Mouse (Mus musculus) brain, adult 10 weeks (tissue): ENCODE results near the gene Rabep2. TPM values are rescaled to one million over a fixed set of nuclear protein-coding genes. Genes with fewer than 3 reads are reported as not detected.

Experiments used
- polyA plus RNA-seq: library from polyadenylated mRNA; stranded (reverse); fragments of 350-450 nt; fragmentation: Illumina TruSeq; extraction: RNeasy Lipid Tissue Mini Kit (QIAGEN cat#74804); gene quantifications from one replicate; pipeline ENCODE4 v1.2.3, GENCODE M21; 2015; ENCODE audit warnings: low read depth, low replicate concordance

Rabep2 gene
- 11.4 TPM for polyA plus RNA-seq

DNA sequence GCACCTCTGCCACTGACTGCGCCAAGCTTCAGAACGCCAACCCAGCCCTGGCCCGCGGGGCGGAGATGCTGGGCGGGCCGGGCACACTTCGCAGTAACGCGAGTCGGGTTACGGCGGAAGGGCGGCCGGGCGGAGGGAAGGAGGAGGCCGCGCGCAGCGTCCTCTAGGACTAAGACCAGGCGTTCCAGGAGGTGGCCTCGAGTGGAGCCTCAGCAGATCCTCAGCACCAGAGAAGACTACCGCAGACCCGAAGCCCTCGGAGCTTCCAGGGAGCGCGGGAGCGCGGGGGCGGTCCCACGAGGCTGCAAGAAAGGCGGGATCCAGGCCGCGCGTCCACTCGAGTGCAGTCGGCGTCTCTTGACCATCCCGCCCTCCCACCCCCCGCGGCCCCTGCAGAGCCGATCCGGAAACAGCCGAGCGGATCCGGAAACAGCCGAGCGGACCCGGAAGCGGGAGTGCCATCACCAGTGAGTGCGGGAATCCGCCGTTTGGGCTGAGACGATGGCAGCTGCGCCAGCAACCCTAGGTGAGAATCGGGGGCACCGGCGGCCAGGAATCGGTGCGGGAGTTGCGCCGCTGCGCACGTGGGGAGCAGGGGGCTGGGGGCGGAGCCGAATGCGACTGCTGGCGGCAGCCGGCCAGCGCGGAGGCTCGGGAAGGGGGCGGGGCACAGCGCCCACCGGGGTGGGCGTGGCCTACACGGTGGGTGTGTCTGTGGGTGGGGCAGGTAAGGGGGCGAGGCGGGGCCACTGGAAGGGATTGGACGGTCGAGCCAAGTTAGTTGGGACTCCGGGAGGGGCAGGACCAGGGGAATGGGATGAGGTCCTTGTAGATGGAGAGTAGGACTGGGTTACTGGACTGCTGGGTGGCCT, at the start of gene Rabep2:
Gene Rabep2 (plus strand): TSS at position 129 of the 872 bp plus-strand sequence.

DNA sequence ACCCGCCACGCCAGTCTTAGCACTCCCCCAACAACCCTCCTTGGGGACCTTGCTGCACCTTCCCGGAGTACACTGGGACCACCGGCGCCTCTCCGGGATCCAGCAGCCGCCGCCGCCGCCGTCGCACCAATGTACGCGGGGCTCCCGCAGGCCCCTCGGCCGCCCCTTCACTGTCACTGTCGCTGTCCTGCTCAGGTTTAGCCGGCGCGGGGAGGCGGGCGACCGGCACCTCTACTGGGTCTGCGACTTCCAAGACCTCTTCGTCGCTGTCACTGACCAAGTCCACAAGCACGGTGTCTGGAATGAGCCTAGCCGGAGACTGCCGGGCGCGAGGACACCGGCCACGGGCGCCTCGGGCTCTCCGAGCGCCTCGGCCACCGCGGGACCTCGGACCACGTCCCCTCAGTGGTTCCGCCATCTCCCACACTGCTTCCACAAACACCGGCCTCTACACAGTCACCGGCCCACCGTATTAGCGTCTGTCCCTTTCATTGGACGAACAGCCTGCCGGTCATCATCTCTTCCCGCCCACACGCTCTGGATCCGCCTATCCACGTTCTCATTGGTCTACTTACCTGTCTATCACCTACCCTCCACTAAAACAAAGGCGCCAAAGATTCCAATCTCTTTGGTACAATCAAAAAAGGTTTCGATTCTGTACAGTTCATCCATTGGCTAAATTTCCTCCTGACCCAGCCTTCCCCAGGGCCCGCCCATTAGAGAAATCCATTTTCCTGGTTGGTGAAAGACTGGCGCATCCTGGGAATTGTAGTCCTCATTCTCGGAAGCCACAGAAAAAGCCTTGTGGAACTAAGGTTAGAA, 32.0 kb upstream of the Rabep2 start, which contains the start of gene Nfatc2ip:
Gene Nfatc2ip (minus strand): TSS at position 440 of the 822 bp plus-strand sequence.

DNA sequence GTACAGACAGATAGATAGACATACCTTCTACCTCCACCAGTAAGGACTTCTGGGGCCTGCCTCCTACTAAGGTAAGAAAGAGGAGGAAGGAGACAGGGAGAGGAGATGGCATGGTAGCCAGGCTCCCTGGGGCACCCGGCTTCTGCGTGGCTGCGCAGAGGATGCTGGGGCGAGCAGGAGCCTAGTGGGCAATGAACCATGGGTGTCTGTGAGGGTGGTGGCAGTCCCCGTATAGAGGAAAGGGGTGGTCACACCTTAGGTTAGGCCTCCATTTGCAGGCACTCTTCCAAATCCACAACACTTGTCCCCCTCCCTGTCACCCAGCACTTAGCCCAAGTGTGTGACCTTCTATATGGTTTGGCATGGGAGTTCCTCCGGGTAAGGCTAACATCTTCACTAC, 13.8 kb upstream of the Rabep2 start, which contains the start of gene Cd19:
Gene Cd19 (minus strand): TSS at position 165 of the 400 bp plus-strand sequence.

DNA sequence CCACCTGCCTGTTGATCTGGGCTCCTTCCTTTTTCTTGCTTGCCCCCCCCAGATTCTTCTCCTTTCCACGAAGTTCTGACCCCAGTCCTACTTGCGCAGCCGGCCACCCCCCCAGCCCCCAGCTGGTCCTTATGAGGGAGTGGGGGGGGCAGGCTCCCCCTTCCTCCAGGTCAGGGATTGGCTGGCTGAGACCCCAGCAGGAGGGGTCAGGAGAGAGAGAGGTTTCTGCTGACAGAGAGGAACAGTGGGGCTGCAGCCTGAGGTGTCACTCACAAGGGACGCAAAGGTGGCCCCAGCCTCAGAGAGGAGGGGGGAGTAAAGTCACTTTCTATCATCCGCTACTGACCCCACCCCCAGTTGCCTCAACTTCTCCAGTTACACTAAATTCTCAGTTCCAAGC, 34.4 kb downstream of the Rabep2 start, which contains the start of gene Atp2a1:
Gene Atp2a1 (minus strand): TSS at position 105 of the 400 bp plus-strand sequence.

DNA sequence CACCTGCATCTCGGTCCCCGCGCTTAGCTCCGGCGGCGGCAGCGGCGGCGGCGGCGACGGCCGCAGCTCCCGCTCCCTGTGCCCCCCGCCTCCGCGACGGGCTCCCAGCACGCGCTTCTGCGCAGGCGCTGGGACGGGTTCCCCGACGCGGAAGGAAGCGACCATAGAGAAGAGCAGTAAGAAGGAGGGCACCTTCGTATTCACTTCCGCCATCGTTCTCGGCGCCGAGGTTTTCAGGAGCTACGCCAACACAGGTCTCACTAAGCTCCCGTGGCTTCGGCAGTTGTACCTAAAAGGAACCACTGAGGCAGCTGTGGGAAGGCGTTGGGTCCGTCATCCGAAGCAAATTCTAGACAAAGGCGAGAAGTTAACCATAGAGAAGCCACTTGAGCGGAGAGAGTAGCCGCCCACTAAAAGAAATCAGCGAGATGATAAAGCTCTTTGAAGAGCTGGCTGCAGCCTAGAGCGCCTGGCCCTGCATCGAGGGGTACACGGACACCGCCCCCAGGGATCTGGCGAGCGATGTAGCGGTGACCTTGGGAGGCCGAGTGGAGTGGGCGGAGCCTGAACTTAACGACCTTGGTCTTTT, 46.5 kb downstream of the Rabep2 start, which contains the start of gene Sh2b1:
Gene Sh2b1 (minus strand): TSS at position 432 of the 589 bp plus-strand sequence.

DNA sequence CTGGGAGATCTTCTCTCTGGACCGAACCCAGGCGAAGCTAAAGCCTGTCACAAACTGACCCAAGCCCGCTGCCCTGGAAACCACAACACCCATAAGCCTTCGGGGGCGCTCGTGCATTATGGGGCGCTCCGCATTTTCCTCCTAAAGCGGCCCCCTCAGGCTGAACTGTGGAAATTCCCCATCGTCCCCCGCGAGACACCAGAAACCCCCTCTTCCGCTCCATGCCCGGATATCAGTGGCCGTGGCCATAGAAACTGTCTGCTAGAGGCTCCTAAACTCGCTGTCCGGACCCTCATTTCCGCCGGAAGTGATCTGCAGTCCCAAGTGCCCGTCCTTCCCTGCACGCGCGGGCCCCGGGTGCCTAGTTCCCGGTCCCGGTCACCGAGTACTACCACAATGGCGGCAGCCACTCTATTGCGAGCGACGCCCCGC, 58.5 kb downstream of the Rabep2 start, which contains the start of gene Tufm:
Gene Tufm (plus strand): TSS at position 310 of the 432 bp plus-strand sequence.

Other genes with a start within 250 kb of the Rabep2 start
- gene Xpo6, start 228.3 kb upstream of the Rabep2 start, polyA plus RNA-seq = 63.4 TPM
- gene Sbk1, start 156.1 kb upstream of the Rabep2 start, polyA plus RNA-seq = 46.9 TPM
- gene Lat, start 59.2 kb upstream of the Rabep2 start, polyA plus RNA-seq = 1.1 TPM
- gene Spns1, start 51.3 kb upstream of the Rabep2 start, polyA plus RNA-seq = 62.2 TPM
- gene Nfatc2ip, start 32.0 kb upstream of the Rabep2 start, polyA plus RNA-seq = 4.5 TPM
- not detected for gene Cd19, start 13.9 kb upstream of the Rabep2 start, polyA plus RNA-seq
- 3.4 TPM for gene Atp2a1, start 34.3 kb downstream of the Rabep2 start, polyA plus RNA-seq
- gene Sh2b1, start 46.7 kb downstream of the Rabep2 start, polyA plus RNA-seq = 59.1 TPM
- gene Tufm, start 58.6 kb downstream of the Rabep2 start, polyA plus RNA-seq = 89.6 TPM
- gene Atxn2l, start 74.7 kb downstream of the Rabep2 start, polyA plus RNA-seq = 90.7 TPM
- gene Eif3c, start 137.7 kb downstream of the Rabep2 start, polyA plus RNA-seq = 135 TPM
- gene Apobr, start 156.2 kb downstream of the Rabep2 start, polyA plus RNA-seq = 0.80 TPM
- gene Cln3, start 157.1 kb downstream of the Rabep2 start, polyA plus RNA-seq = 21.6 TPM
- gene Il27, start 166.2 kb downstream of the Rabep2 start, polyA plus RNA-seq = not detected
- gene Nupr1, start 202.1 kb downstream of the Rabep2 start, polyA plus RNA-seq = 19.3 TPM
- gene Sgf29, start 220.6 kb downstream of the Rabep2 start, polyA plus RNA-seq = 22.6 TPM
- gene Sult1a1, start 247.7 kb downstream of the Rabep2 start, polyA plus RNA-seq = 21.5 TPM